In the genomic region with DNA sequence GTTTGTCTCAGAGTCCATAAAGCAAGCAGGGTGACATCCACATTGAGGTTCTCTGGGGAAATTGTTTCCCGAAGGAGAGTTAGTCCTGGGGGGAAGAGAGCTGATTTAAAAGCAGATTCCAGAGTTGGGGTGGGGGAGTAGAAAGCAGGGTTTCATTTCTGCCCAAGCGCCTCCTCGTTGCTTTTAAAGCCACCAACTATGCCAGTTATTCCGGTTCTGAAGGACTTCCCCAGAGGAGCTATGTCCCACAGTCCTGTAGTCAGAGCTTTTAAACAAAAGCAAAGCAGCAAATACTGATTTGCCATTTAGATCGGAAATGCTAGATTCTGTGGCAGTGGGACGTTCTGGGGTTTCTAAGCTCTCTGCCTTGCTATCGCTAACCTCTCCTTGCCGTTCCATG, we compare ENCODE assay signal across 20 mouse cellular contexts.
DNase-seq lines count a peak whose midpoint lies in the region; ATAC-seq lines count a peak whose summit lies in the region.
"Had no signal": no experiment of that assay in that cellular context is flagged by ENCODE, and none has a peak within 500 bp of the region (broad histone marks: within the 10 kb centered on the region; RNA-seq: fewer than 3 reads in every experiment).

No protein-coding gene starts in this region.

- peaks cover 79% of the 10 kb centered on the region for H3K36me3 ChIP-seq in heart, embryonic 13.5 days
- H3K36me3 ChIP-seq in limb, embryonic 15.5 days: no peaks in the 10 kb centered on the region
- H3K36me3 ChIP-seq in limb, embryonic 10.5 days: no peaks in the 10 kb centered on the region
- no peaks in the 10 kb centered on the region for H3K36me3 ChIP-seq in embryonic facial prominence, embryonic 12.5 days
- H3K36me3 ChIP-seq in embryonic facial prominence, embryonic 15.5 days: no peaks in the 10 kb centered on the region
- H3K36me3 ChIP-seq: forebrain, embryonic 15.5 days; hindbrain, embryonic 13.5 days; limb, embryonic 13.5 days; midbrain, embryonic 12.5 days; neural tube, embryonic 12.5 days had no signal

- no peaks in the 10 kb centered on the region for H3K9me3 ChIP-seq in heart, embryonic 13.5 days
- no peaks in the 10 kb centered on the region for H3K9me3 ChIP-seq in limb, embryonic 15.5 days
- H3K9me3 ChIP-seq in limb, embryonic 10.5 days (replicated peaks): no peaks in the 10 kb centered on the region
- no peaks in the 10 kb centered on the region for H3K9me3 ChIP-seq in embryonic facial prominence, embryonic 12.5 days
- no peaks in the 10 kb centered on the region for H3K9me3 ChIP-seq in embryonic facial prominence, embryonic 15.5 days (replicated peaks)
- H3K9me3 ChIP-seq: forebrain, embryonic 15.5 days; hindbrain, embryonic 13.5 days; limb, embryonic 13.5 days; midbrain, embryonic 12.5 days; neural tube, embryonic 12.5 days had no signal

- peaks cover 89% of the 10 kb centered on the region for H3K4me1 ChIP-seq in heart, embryonic 13.5 days
- H3K4me1 ChIP-seq in limb, embryonic 15.5 days: peaks cover 30% of the 10 kb centered on the region
- H3K4me1 ChIP-seq in limb, embryonic 10.5 days: peaks cover 28% of the 10 kb centered on the region
- peaks cover 21% of the 10 kb centered on the region for H3K4me1 ChIP-seq in embryonic facial prominence, embryonic 12.5 days
- H3K4me1 ChIP-seq in embryonic facial prominence, embryonic 15.5 days: peaks cover 21% of the 10 kb centered on the region
- H3K4me1 ChIP-seq: forebrain, embryonic 15.5 days; neural tube, embryonic 12.5 days had no signal

- no peak for DNase-seq in heart, postnatal 10 days
- no peak for DNase-seq in limb, embryonic 10.5 days (ENCODE audit: low spot score)
- no peak for DNase-seq in kidney, postnatal 4 days
- DNase-seq: cerebellum, adult 18-20 months; cerebellum, postnatal 36 days; gastrocnemius, postnatal 36 days; kidney, adult 8-10 months; right cerebral cortex, adult 18-20 months; thymus, postnatal 25 days had no signal

- no peak overlapping the region for H3K4me3 ChIP-seq in heart, embryonic 13.5 days
- H3K4me3 ChIP-seq in limb, embryonic 15.5 days: no peak overlapping the region
- H3K4me3 ChIP-seq in limb, embryonic 10.5 days: no peak overlapping the region
- H3K4me3 ChIP-seq in embryonic facial prominence, embryonic 12.5 days: no peak overlapping the region
- H3K4me3 ChIP-seq in embryonic facial prominence, embryonic 15.5 days (replicated peaks): no peak overlapping the region
- H3K4me3 ChIP-seq: forebrain, embryonic 15.5 days; hindbrain, embryonic 13.5 days; limb, embryonic 13.5 days; midbrain, embryonic 12.5 days; neural tube, embryonic 12.5 days had no signal

- H3K27me3 ChIP-seq in heart, embryonic 13.5 days (replicated peaks): no peaks in the 10 kb centered on the region
- no peaks in the 10 kb centered on the region for H3K27me3 ChIP-seq in limb, embryonic 15.5 days
- no peaks in the 10 kb centered on the region for H3K27me3 ChIP-seq in limb, embryonic 10.5 days (ENCODE audit: low read depth, poor library complexity, severe bottlenecking)
- no peaks in the 10 kb centered on the region for H3K27me3 ChIP-seq in embryonic facial prominence, embryonic 12.5 days
- no peaks in the 10 kb centered on the region for H3K27me3 ChIP-seq in embryonic facial prominence, embryonic 15.5 days
- H3K27me3 ChIP-seq: forebrain, embryonic 15.5 days; hindbrain, embryonic 13.5 days; limb, embryonic 13.5 days; midbrain, embryonic 12.5 days; neural tube, embryonic 12.5 days had no signal

- ATAC-seq in heart, embryonic 13.5 days (ENCODE audit: extremely low read depth, insufficient number of reproducible peaks, low FRiP score, low TSS enrichment): no peak
- ATAC-seq in limb, embryonic 15.5 days (ENCODE audit: insufficient number of reproducible peaks, low FRiP score, low TSS enrichment, low read depth): no peak
- ATAC-seq in embryonic facial prominence, embryonic 12.5 days (ENCODE audit: insufficient number of reproducible peaks, insufficient read depth, low FRiP score, low TSS enrichment): no peak
- no peak for ATAC-seq in embryonic facial prominence, embryonic 15.5 days (ENCODE audit: insufficient number of reproducible peaks, low FRiP score, low TSS enrichment, low read depth)
- ATAC-seq: forebrain, embryonic 15.5 days; inflammation-experienced regulatory T-cells, adult 6 months had no signal

- H3K27ac ChIP-seq in heart, embryonic 13.5 days (replicated peaks): peak overlapping the region; percentile 78
- peak overlapping the region; percentile 54; the same call in 1 of the 2 replicates for H3K27ac ChIP-seq in limb, embryonic 15.5 days
- no peak overlapping the region for H3K27ac ChIP-seq in limb, embryonic 10.5 days
- 0 out of 2 replicates have a peak overlapping the region, but pooled peaks have one; percentile 41 for H3K27ac ChIP-seq in embryonic facial prominence, embryonic 12.5 days
- H3K27ac ChIP-seq in embryonic facial prominence, embryonic 15.5 days (replicated peaks): peak overlapping the region; percentile 17
- H3K27ac ChIP-seq: forebrain, embryonic 15.5 days; hindbrain, embryonic 13.5 days; limb, embryonic 13.5 days; liver, embryonic 14.5 days; midbrain, embryonic 12.5 days; neural tube, embryonic 12.5 days had no signal

- intact Hi-C loops in heart, postnatal 10 days (cut with DNase I): no loop called here

- H3K4me2 ChIP-seq in heart, embryonic 13.5 days: no peak overlapping the region
- H3K4me2 ChIP-seq in limb, embryonic 15.5 days: no peak overlapping the region
- no peak overlapping the region for H3K4me2 ChIP-seq in embryonic facial prominence, embryonic 12.5 days (replicated peaks)
- no peak overlapping the region for H3K4me2 ChIP-seq in embryonic facial prominence, embryonic 15.5 days (replicated peaks)
- H3K4me2 ChIP-seq: forebrain, embryonic 15.5 days; hindbrain, embryonic 13.5 days; limb, embryonic 13.5 days; midbrain, embryonic 12.5 days; neural tube, embryonic 12.5 days had no signal

- 58% methylated on average over 8 of the region's 8 CpGs for whole genome bisulfite sequencing in heart, embryonic 13.5 days
- 61% methylated on average over 8 of the region's 8 CpGs for WGBS in limb, embryonic 15.5 days
- WGBS in limb, embryonic 10.5 days: 89% methylated on average over 8 of the region's 8 CpGs
- WGBS in embryonic facial prominence, embryonic 12.5 days: 69% methylated on average over 8 of the region's 8 CpGs
- WGBS in embryonic facial prominence, embryonic 15.5 days: 57% methylated on average over 8 of the region's 8 CpGs

- peak overlapping the region; percentile 67 for H3K9ac ChIP-seq in heart, embryonic 13.5 days
- no peak overlapping the region for H3K9ac ChIP-seq in limb, embryonic 15.5 days
- no peak overlapping the region for H3K9ac ChIP-seq in embryonic facial prominence, embryonic 12.5 days
- H3K9ac ChIP-seq in embryonic facial prominence, embryonic 15.5 days: no peak overlapping the region
- H3K9ac ChIP-seq: forebrain, embryonic 15.5 days; hindbrain, embryonic 13.5 days; limb, embryonic 13.5 days; liver, embryonic 14.5 days; midbrain, embryonic 12.5 days; neural tube, embryonic 12.5 days had no signal
